Mouse (Mus musculus): Measurements from ENCODE around the gene Bcl2l2. TPM values are rescaled to one million over a fixed set of nuclear protein-coding genes. Genes with fewer than 3 reads are reported as not detected.

The Bcl2l2 gene
- total RNA-seq, 2 experiments from 2014 or later = 3.3 to 9.4 TPM

GRCm38 (mm10) chr14:54885309-54885708 is 2.1 kb downstream of the Bcl2l2 start:
- no peak for ATAC-seq (replicated peaks; ENCODE audit: low FRiP score, low TSS enrichment, poor library complexity, severe bottlenecking)

GRCm38 (mm10) chr14:54892200-54892599 is 9.0 kb downstream of the Bcl2l2 start, which contains the start of gene Pabpn1:
Pabpn1 (plus strand) TSS chr14:54892500.
- no peak for ATAC-seq (replicated peaks; ENCODE audit: low FRiP score, low TSS enrichment, poor library complexity, severe bottlenecking)

GRCm38 (mm10) chr14:54893651-54894181 is 10.5 kb downstream of the Bcl2l2 start:
- peak; percentile 100 for ATAC-seq (replicated peaks; ENCODE audit: low FRiP score, low TSS enrichment, poor library complexity, severe bottlenecking)

GRCm38 (mm10) chr14:54894296-54895151 is 11.3 kb downstream of the Bcl2l2 start:
- no peak for ATAC-seq (replicated peaks; ENCODE audit: low FRiP score, low TSS enrichment, poor library complexity, severe bottlenecking)

- ATAC-seq (replicated peaks; ENCODE audit: low FRiP score, low TSS enrichment, poor library complexity, severe bottlenecking) = no peak
Measured at GRCm38 (mm10) chr14:54897445-54897844, 14.3 kb downstream of the Bcl2l2 start.

- peak; percentile 70 for ATAC-seq (replicated peaks; ENCODE audit: low FRiP score, low TSS enrichment, poor library complexity, severe bottlenecking)
Measured at GRCm38 (mm10) chr14:54900383-54900782, 17.2 kb downstream of the Bcl2l2 start.

- no peak for ATAC-seq (replicated peaks; ENCODE audit: low FRiP score, low TSS enrichment, poor library complexity, severe bottlenecking)
Measured at GRCm38 (mm10) chr14:54903641-54904040, 20.5 kb downstream of the Bcl2l2 start.

- ATAC-seq (replicated peaks; ENCODE audit: low FRiP score, low TSS enrichment, poor library complexity, severe bottlenecking) = no peak
Measured at GRCm38 (mm10) chr14:54908682-54909081, 25.5 kb downstream of the Bcl2l2 start.

GRCm38 (mm10) chr14:54912109-54912850 is 29.1 kb downstream of the Bcl2l2 start:
- no peak for ATAC-seq (replicated peaks; ENCODE audit: low FRiP score, low TSS enrichment, poor library complexity, severe bottlenecking)

GRCm38 (mm10) chr14:54912886-54913285 is 29.7 kb downstream of the Bcl2l2 start, which contains the start of gene Slc22a17:
Slc22a17 (minus strand) TSS chr14:54913132.
- ATAC-seq (replicated peaks; ENCODE audit: low FRiP score, low TSS enrichment, poor library complexity, severe bottlenecking) = no peak

GRCm38 (mm10) chr14:54913343-54913742 is 30.2 kb downstream of the Bcl2l2 start:
- ATAC-seq (replicated peaks; ENCODE audit: low FRiP score, low TSS enrichment, poor library complexity, severe bottlenecking) = no peak

GRCm38 (mm10) chr14:54920076-54920685 is 37.0 kb downstream of the Bcl2l2 start:
- ATAC-seq (replicated peaks; ENCODE audit: low FRiP score, low TSS enrichment, poor library complexity, severe bottlenecking) = no peak

- peak; percentile 54 for ATAC-seq (replicated peaks; ENCODE audit: low FRiP score, low TSS enrichment, poor library complexity, severe bottlenecking)
Measured at GRCm38 (mm10) chr14:54924641-54925348, 41.6 kb downstream of the Bcl2l2 start.

- ATAC-seq (replicated peaks; ENCODE audit: low FRiP score, low TSS enrichment, poor library complexity, severe bottlenecking) = no peak
Measured at GRCm38 (mm10) chr14:54925349-54926342, 42.5 kb downstream of the Bcl2l2 start, which contains the start of gene Efs. Efs (minus strand) TSS chr14:54926126.

GRCm38 (mm10) chr14:54926401-54927158 is 43.4 kb downstream of the Bcl2l2 start:
- ATAC-seq (replicated peaks; ENCODE audit: low FRiP score, low TSS enrichment, poor library complexity, severe bottlenecking) = no peak

- no peak for ATAC-seq (replicated peaks; ENCODE audit: low FRiP score, low TSS enrichment, poor library complexity, severe bottlenecking)
Measured at GRCm38 (mm10) chr14:54927296-54927695, 44.1 kb downstream of the Bcl2l2 start.

GRCm38 (mm10) chr14:54929801-54930200 is 46.6 kb downstream of the Bcl2l2 start:
- ATAC-seq (replicated peaks; ENCODE audit: low FRiP score, low TSS enrichment, poor library complexity, severe bottlenecking) = no peak
